Comparison of ENCODE assay signal across 8 mouse cellular contexts in the genomic region with DNA sequence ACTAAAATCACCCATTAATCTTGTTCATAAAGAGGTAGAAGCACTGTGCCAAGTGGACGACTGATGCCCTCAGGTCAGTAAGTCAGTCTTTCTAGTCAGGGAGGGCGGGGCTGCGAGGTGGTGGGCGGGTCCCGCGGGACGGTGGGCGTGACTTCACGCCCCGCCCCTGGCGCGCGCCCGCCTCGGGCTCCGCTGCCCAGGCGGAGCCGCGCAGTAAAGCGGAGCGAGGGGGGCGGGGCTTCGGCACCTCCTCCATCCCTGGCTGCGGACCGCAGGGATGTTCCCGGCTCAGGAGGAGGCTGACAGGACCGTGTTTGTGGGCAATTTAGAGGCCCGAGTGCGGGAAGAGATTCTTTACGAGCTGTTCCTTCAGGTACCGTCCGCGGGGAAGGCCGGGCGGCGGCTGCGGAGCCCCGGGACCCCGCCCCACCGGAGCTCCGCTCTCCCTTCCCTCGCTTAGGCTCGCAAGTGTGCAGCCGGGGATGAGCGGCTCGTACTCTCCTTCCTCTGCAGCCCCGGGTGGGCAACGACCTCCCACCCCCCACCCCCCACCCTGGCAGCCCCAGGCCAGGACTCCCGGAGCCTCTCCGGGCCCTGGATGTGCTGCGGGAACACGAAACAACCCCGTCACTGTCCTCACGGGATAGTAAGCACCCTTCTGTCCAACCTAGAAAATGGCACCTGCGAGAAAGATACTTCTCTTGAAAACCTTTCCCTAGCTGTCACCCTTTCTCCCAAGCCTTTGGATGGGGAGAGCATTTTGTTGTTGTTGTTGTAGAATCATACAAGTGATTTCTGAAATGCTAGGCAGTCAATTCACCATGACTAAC. TPM values are rescaled to one million over a fixed set of nuclear protein-coding genes. Genes with fewer than 3 reads are reported as not detected.
DNase-seq lines count a peak whose midpoint lies in the region; ATAC-seq lines count a peak whose summit lies in the region.

A gene (plus strand): TSS at position 174 of the 830 bp plus-strand sequence.

- H3K4me1 ChIP-seq in embryonic facial prominence, embryonic 12.5 days: no peaks in the 10 kb centered on the region
- H3K4me1 ChIP-seq in midbrain, embryonic 11.5 days (ENCODE audit: control insufficient read depth, insufficient read depth, low read length): no peaks in the 10 kb centered on the region

- WGBS in embryonic facial prominence, embryonic 12.5 days: under 1% methylated on average over 53 of the region's 55 CpGs
- WGBS in midbrain, embryonic 11.5 days: under 1% methylated on average over 44 of the region's 55 CpGs

- peak; percentile 85 to 92 for DNase-seq in adrenal gland, postnatal 36 days
- peak; percentile 82 for DNase-seq in kidney, adult 11 months
- DNase-seq in left cerebral cortex, postnatal 4 days: peak; percentile 86
- DNase-seq in midbrain, embryonic 11.5 days (ENCODE audit: low spot score, missing footprints): peak; percentile 98
- peak; percentile 82 for DNase-seq in right cerebral cortex, postnatal 4 days
- DNase-seq in yolk sac, embryonic 10.5 days (ENCODE audit: low spot score): peak; percentile 73

- peak within 1 kb of the TSS; percentile 69 for H3K4me3 ChIP-seq in embryonic facial prominence, embryonic 12.5 days
- H3K4me3 ChIP-seq in midbrain, embryonic 11.5 days (ENCODE audit: low read depth, low read length): peak within 1 kb of the TSS; percentile 68

- no peak within 1 kb of the TSS for H3K27ac ChIP-seq in embryonic facial prominence, embryonic 12.5 days
- no peak within 1 kb of the TSS for H3K27ac ChIP-seq in midbrain, embryonic 11.5 days (ENCODE audit: low read depth, low read length)

- no peaks in the 10 kb centered on the region for H3K9me3 ChIP-seq in embryonic facial prominence, embryonic 12.5 days
- H3K9me3 ChIP-seq in midbrain, embryonic 11.5 days (ENCODE audit: control insufficient read depth, low read length): no peaks in the 10 kb centered on the region

- peak within 1 kb of the TSS; percentile 53 for H3K9ac ChIP-seq in embryonic facial prominence, embryonic 12.5 days
- peak within 1 kb of the TSS; percentile 68 for H3K9ac ChIP-seq in midbrain, embryonic 11.5 days (ENCODE audit: low read length)

- peak within 1 kb of the TSS; percentile 87 for H3K4me2 ChIP-seq in embryonic facial prominence, embryonic 12.5 days (replicated peaks)
- H3K4me2 ChIP-seq in midbrain, embryonic 11.5 days: peak within 1 kb of the TSS; percentile 79

- ATAC-seq in embryonic facial prominence, embryonic 12.5 days (ENCODE audit: insufficient number of reproducible peaks, insufficient read depth, low FRiP score, low TSS enrichment): peak; percentile 93
- peak; percentile 95 for ATAC-seq in granulocyte monocyte progenitor cell, adult 5-6 weeks (replicated peaks; ENCODE audit: poor library complexity, severe bottlenecking)
- ATAC-seq in midbrain, embryonic 11.5 days (ENCODE audit: low FRiP score): peak; percentile 96

- H3K27me3 ChIP-seq in embryonic facial prominence, embryonic 12.5 days: no peaks in the 10 kb centered on the region
- H3K27me3 ChIP-seq in midbrain, embryonic 11.5 days (ENCODE audit: control insufficient read depth, insufficient read depth, low read length): peaks cover 5% of the 10 kb centered on the region; the same call in 1 of the 2 replicates

- intact Hi-C loops in left cerebral cortex, postnatal 4 days (cut with DNase I): no loop called here

- H3K36me3 ChIP-seq in embryonic facial prominence, embryonic 12.5 days: no peaks in the 10 kb centered on the region
- H3K36me3 ChIP-seq in midbrain, embryonic 11.5 days (ENCODE audit: control insufficient read depth, insufficient read depth, low read length): no peaks in the 10 kb centered on the region

RNA-seq across cellular contexts. Expression of the gene that starts here (rescaled TPM):
- under 1 TPM; 0.79 to 0.99 TPM for total RNA-seq in adrenal gland, postnatal 36 days (2021)
- 0.45 and 0.99 TPM in 2 replicates for polyA plus RNA-seq in embryonic facial prominence, embryonic 12.5 days (2016; fragmentation: Nextera tagmentation; extraction: Ambion mirVana)
- total RNA-seq in granulocyte monocyte progenitor cell, adult 5-6 weeks (2014; fragmentation: Nextera tagmentation): not detected in 2 replicates
- total RNA-seq in granulocyte monocyte progenitor cell, adult 5-6 weeks (2017): 0.30 TPM in 1 of 2 replicates, not detected in the other
- total RNA-seq in left cerebral cortex, postnatal 4 days (2021): 1 to 10 TPM; 5.5 to 6.1 TPM
- polyA plus RNA-seq in midbrain, embryonic 11.5 days (2014; fragmentation: Nextera tagmentation; extraction: Ambion mirVana): 0.79 and 0.91 TPM in 2 replicates

Comparison
In these comparisons a context has a peak if more than half of its experiments do, and no peak if none do; other contexts are left out.
1. Peak in DNase-seq in adrenal gland, postnatal 36 days; RNA of the gene not detected or under 1 TPM.
2. Peak in ATAC-seq, H3K4me3 ChIP-seq, H3K9ac ChIP-seq and H3K4me2 ChIP-seq in embryonic facial prominence, embryonic 12.5 days; RNA of the gene not detected or under 1 TPM.
3. Peak in ATAC-seq in granulocyte monocyte progenitor cell, adult 5-6 weeks; RNA of the gene not detected or under 1 TPM.
4. Peak in DNase-seq, ATAC-seq, H3K4me3 ChIP-seq, H3K9ac ChIP-seq and H3K4me2 ChIP-seq in midbrain, embryonic 11.5 days; RNA of the gene not detected or under 1 TPM.